Mouse (Mus musculus) stomach, postnatal 0 days (tissue): ENCODE data around the gene Slc38a1. TPM values are rescaled to one million over a fixed set of nuclear protein-coding genes. Genes with fewer than 3 reads are reported as not detected.

Experiments used
- ATAC-seq: fragments of 200-750 bp; cut with Nextera tagmentation; 2 replicates; pipeline ENCODE4 v1.8.0; 2017; ENCODE audit not compliant: low FRiP score, low TSS enrichment
- DNase-seq: peaks from one replicate; pipeline ENCODE4 v3.0.0-alpha.2; 2016; ENCODE audit warnings: low spot score
- H3K27ac ChIP-seq: fragments of 300-500 bp; sonication (generic); replicated peaks from 2 replicates; pipeline ENCODE4 v1.5.1; 2014; ENCODE audit warnings: mild to moderate bottlenecking, control low read depth
- H3K27me3 ChIP-seq: fragments of 300-500 bp; sonication (generic); 2 replicates; pipeline ENCODE4 v1.6.1; 2014; ENCODE audit warnings: low read length; ENCODE audit not compliant: control insufficient read depth, insufficient read depth
- H3K36me3 ChIP-seq: fragments of 300-500 bp; sonication (generic); 2 replicates; pipeline ENCODE4 v1.6.1; 2014; ENCODE audit warnings: low read length, mixed read lengths; ENCODE audit not compliant: control insufficient read depth, insufficient read depth
- H3K4me1 ChIP-seq: fragments of 300-500 bp; sonication (generic); replicated peaks from 2 replicates; pipeline ENCODE4 v1.6.1; 2014; ENCODE audit warnings: antibody characterized with exemption; ENCODE audit not compliant: control insufficient read depth, insufficient read depth
- H3K4me2 ChIP-seq: fragments of 300-500 bp; sonication (generic); replicated peaks from 2 replicates; pipeline ENCODE4 v1.6.1; 2014; ENCODE audit warnings: low read depth, mild to moderate bottlenecking, control low read depth, moderate library complexity
- H3K4me3 ChIP-seq: fragments of 300-500 bp; sonication (generic); 2 replicates; pipeline ENCODE4 v1.5.1; 2014; ENCODE audit warnings: low read depth, low read length, control low read depth
- H3K9ac ChIP-seq: fragments of 300-500 bp; sonication (generic); 2 replicates; pipeline ENCODE4 v1.6.1; 2014; ENCODE audit warnings: mild to moderate bottlenecking, low read length, control low read depth, mixed read lengths
- H3K9me3 ChIP-seq: fragments of 300-500 bp; sonication (generic); 2 replicates; pipeline ENCODE4 v1.6.1; 2016; ENCODE audit warnings: low read length; ENCODE audit not compliant: control insufficient read depth
- CTCF ChIP-seq: IDR thresholded peaks from 2 replicates; pipeline ENCODE4 v1.5.1; 2016; ENCODE audit warnings: antibody characterized with exemption, low read depth, mild to moderate bottlenecking, moderate library complexity
- EP300 ChIP-seq: optimal IDR thresholded peaks from 2 replicates; pipeline ENCODE3; 2016; ENCODE audit warnings: antibody characterized with exemption
- WGBS: fragments of 180-500 bp; shearing (Covaris S2); extraction: QIAGEN DNeasy Blood & Tissue Kit; methylation state at CpG from one replicate; pipeline ENCODE4 v1.1.7; 2014; 5-methylcytosine and 5-hydroxymethylcytosine counted together
- polyA plus RNA-seq: library from polyadenylated mRNA; unstranded; fragments of >200 nt; fragmentation: Nextera tagmentation; extraction: Ambion mirVana; gene quantifications from 2 replicates; pipeline ENCODE4 v1.2.1, GENCODE M21; 2015

Gene Slc38a1
- polyA plus RNA-seq, 1 experiment from 2014 or later = 38.5 TPM

DNA sequence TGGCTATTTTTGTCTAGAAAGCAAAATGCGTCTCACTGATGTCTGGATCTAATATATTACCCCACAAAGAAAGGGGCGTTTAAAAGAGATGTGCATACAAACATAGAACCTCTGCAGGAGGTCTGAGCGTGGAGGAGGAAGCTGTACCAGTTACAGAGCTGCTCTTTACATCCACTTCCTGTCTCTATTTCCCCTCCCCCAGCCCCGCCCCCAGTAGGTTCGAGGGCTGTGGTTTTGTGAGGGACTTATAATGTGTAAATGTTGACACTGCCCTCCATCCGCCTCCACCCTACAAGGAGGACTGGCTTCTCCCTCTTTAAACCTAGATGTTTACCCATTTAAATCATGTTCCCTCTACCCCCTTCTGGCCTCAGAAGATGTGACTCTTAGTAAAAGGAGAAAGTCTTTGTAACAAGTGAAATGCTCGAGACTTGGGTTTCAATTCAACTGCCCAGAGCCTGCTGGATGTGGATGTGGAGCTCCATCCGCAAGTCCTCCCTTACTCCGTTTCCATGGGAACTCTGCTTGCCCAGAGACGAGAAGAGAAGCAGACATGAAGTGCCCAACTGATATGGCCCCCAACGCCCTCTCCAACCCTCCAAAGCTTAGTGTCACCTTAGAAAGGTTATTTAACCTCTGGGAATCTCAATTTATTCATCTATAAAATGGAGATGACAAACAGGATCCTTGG, 43.7 kb downstream of the Slc38a1 start:
- H3K4me3 ChIP-seq = no peak overlapping the region
- H3K36me3 ChIP-seq = no peaks in the 10 kb centered on the region
- WGBS = 38% methylated on average over 11 of the region's 11 CpGs
- no peak overlapping the region for H3K4me2 ChIP-seq
- H3K4me1 ChIP-seq = 0 out of 2 replicates have a peak, but pooled peaks cover 2% of the 10 kb centered on the region
- no peaks in the 10 kb centered on the region for H3K27me3 ChIP-seq
- ATAC-seq (peak; percentile 84), DNase-seq (peak; percentile 90)
- no peaks in the 10 kb centered on the region for H3K9me3 ChIP-seq
- TF ChIP-seq CTCF = no peak
- TF ChIP-seq EP300 = no peak
- H3K27ac ChIP-seq = peak overlapping the region; percentile 78
- H3K9ac ChIP-seq = no peak overlapping the region

DNA sequence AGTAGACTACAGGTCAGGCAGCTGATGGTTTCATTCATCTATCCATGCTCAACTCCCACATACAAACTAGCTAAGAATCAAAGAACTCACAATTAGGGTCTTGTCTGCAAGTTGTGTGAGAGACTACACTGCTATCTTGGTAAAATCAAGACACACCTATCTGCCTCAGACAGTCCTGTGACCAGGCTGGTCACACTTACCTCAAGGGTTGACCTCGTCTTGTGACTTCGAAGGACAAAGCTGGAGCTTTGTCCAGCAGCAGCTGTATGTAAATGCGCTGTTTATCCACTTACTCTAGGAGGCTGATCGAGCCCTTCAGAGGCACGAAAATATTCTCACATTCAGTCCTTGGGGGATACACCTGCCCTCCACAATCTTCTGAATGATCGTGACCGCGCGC, 45.6 kb downstream of the Slc38a1 start:
- Histone ChIP-seq H3K4me1 (no peaks in the 10 kb centered on the region), H3K9me3 (no peaks in the 10 kb centered on the region), H3K4me3 (no peak overlapping the region), H3K36me3 (no peaks in the 10 kb centered on the region), H3K4me2 (no peak overlapping the region), H3K27ac (no peak overlapping the region), H3K27me3 (no peaks in the 10 kb centered on the region), H3K9ac (no peak overlapping the region)
- ATAC-seq (no peak), DNase-seq (no peak)
- 82% methylated on average over 9 of the region's 9 CpGs for WGBS
- TF ChIP-seq EP300 (no peak), CTCF (no peak)

DNA sequence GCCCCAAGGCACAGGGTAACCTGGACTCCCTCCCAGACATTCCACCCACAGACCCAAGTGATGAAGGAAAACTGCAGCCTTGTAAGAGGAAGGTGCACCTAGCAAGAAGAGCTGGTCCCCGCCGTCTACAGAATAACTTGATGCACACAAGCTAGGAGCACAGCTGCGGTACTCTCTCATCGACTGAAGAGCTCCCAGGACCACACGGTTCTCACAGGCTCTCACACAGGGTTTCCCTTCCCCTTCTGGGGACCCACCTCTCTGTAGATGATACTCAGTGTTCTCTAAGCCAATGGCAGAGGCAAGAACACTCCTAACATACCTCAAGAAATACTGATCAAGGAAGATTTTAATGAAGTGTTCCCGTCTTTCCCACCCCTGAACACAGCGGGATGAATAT, 48.4 kb downstream of the Slc38a1 start:
- no peak for TF ChIP-seq CTCF
- TF ChIP-seq EP300 = no peak
- DNase-seq = no peak
- Histone ChIP-seq H3K27ac (no peak overlapping the region), H3K27me3 (no peaks in the 10 kb centered on the region), H3K4me1 (no peaks in the 10 kb centered on the region), H3K4me2 (no peak overlapping the region), H3K9me3 (no peaks in the 10 kb centered on the region), H3K4me3 (no peak overlapping the region), H3K9ac (no peak overlapping the region), H3K36me3 (no peaks in the 10 kb centered on the region)
- no peak for ATAC-seq
- 81% methylated on average over 7 of the region's 7 CpGs for WGBS

DNA sequence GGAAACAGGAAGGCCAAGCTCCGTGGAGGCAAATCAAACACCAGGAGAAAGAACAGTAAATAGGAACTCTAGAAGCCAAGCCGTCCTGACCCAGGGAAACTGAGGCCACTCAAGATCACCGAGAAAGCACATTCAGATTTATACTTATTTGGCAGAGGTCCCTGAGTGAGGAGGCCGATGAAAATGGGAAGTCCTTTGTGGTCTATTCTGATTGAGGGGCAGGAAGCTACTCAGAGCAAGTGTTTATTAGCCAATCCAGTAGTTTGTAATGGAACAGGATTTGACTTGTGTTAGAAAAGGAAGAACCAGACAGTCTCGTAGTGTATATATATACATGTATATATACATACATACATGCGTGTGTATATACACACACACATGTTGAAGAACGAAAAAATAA, 48.8 kb downstream of the Slc38a1 start:
- ATAC-seq (no peak), DNase-seq (no peak)
- no peak for TF ChIP-seq CTCF
- no peak for TF ChIP-seq EP300
- no peak overlapping the region for H3K4me2 ChIP-seq
- no peaks in the 10 kb centered on the region for H3K36me3 ChIP-seq
- H3K4me1 ChIP-seq = no peaks in the 10 kb centered on the region
- H3K9me3 ChIP-seq = no peaks in the 10 kb centered on the region
- no peak overlapping the region for H3K4me3 ChIP-seq
- H3K9ac ChIP-seq = no peak overlapping the region
- WGBS = 54% methylated on average over 7 of the region's 7 CpGs
- H3K27ac ChIP-seq = no peak overlapping the region
- no peaks in the 10 kb centered on the region for H3K27me3 ChIP-seq

DNA sequence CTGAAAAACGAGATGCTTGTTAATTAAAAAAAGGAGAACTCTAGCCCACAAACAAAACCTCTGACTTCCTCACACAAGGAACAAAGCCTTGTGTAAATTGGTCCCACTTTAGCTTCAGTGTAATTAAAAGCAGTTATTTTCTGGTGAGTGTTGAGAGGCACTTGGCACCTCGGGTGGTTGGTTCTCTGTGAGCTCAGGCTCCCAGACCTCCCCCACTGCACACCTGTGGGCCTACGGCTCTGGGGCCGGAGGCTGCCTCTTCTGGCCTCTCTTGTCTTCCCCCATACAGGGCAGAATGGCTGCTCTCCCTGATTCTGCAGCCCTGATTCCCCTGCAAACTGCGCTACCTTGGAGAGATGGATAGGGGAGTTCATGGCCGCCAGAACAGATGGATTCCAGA, 49.3 kb downstream of the Slc38a1 start:
- no peak for TF ChIP-seq EP300
- TF ChIP-seq CTCF = no peak
- 61% methylated on average over 6 of the region's 6 CpGs for WGBS
- no peak for DNase-seq
- Histone ChIP-seq H3K27me3 (no peaks in the 10 kb centered on the region), H3K4me3 (no peak overlapping the region), H3K9ac (no peak overlapping the region), H3K36me3 (no peaks in the 10 kb centered on the region; the same call in 1 of the 2 replicates), H3K4me1 (no peaks in the 10 kb centered on the region), H3K4me2 (no peak overlapping the region), H3K9me3 (no peaks in the 10 kb centered on the region), H3K27ac (0 out of 2 replicates have a peak overlapping the region, but pooled peaks have one; percentile 14)
- no peak for ATAC-seq

DNA sequence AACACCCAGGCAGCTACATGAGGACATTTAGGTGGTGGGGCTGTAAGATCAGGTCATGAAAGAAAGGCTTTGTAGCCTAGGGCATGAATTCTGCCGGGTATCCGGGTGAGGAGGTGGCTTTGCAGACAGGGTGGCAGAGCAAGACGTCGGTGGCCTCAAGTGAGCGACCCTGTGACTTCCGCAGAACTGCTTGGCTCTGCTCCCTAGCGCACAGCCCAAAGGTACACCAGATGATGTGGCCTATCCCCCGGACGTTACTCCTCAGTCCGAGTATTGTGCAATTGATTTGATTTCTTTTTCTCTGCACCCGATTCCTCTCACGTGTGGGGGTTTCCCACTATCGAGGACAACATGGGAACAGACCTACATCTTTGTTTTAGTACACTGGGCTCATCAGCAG, 49.7 kb downstream of the Slc38a1 start:
- no peaks in the 10 kb centered on the region; the same call in 1 of the 2 replicates for H3K36me3 ChIP-seq
- H3K9ac ChIP-seq = no peak overlapping the region
- no peak overlapping the region for H3K4me2 ChIP-seq
- TF ChIP-seq EP300 (no peak), CTCF (no peak)
- WGBS = 65% methylated on average over 13 of the region's 13 CpGs
- DNase-seq = no peak
- no peak for ATAC-seq
- no peaks in the 10 kb centered on the region for H3K9me3 ChIP-seq
- no peaks in the 10 kb centered on the region for H3K4me1 ChIP-seq
- H3K27me3 ChIP-seq = no peaks in the 10 kb centered on the region
- H3K4me3 ChIP-seq = no peak overlapping the region
- H3K27ac ChIP-seq = peak overlapping the region; percentile 69
